Mouse (Mus musculus) cerebellum, adult 2 months (tissue): ENCODE measurements around the gene Gm13941. TPM values are rescaled to one million over a fixed set of nuclear protein-coding genes. Genes with fewer than 3 reads are reported as not detected.

Experiments
- DNase-seq, 2 experiments: peaks; one replicate each; pipeline ENCODE4 v3.0.0; 2021
- H3K27ac ChIP-seq: fragments of 200-500 bp; 2 replicates; pipeline ENCODE4 v1.5.1; 2012; ENCODE audit warnings: low read length, control low read depth, inconsistent platforms; ENCODE audit not compliant: insufficient read depth
- H3K27me3 ChIP-seq: fragments of 200-500 bp; 2 replicates; pipeline ENCODE4 v1.6.1; 2012; ENCODE audit warnings: inconsistent platforms, mild to moderate bottlenecking, low read length, moderate library complexity; ENCODE audit not compliant: control insufficient read depth, insufficient read depth
- H3K4me1 ChIP-seq: fragments of 200-500 bp; 2 replicates; pipeline ENCODE4 v1.6.1; 2011; ENCODE audit warnings: low read length; ENCODE audit not compliant: control insufficient read depth, insufficient read depth
- H3K4me3 ChIP-seq: fragments of 200-500 bp; replicated peaks from 2 replicates; pipeline ENCODE3; 2011; ENCODE audit warnings: mild to moderate bottlenecking, low read depth, low read length, control low read depth; ENCODE audit not compliant: insufficient read depth
- CTCF ChIP-seq: fragments of 200-500 bp; IDR thresholded peaks from 2 replicates; pipeline ENCODE4 v1.5.1; 2011; ENCODE audit warnings: low read depth, mild to moderate bottlenecking, control low read depth, low read length, moderate library complexity, borderline replicate concordance; ENCODE audit not compliant: insufficient read depth
- POLR2A ChIP-seq: fragments of 200-500 bp; IDR thresholded peaks from 2 replicates; pipeline ENCODE4 v1.6.1; 2011; ENCODE audit warnings: low read length, control low read depth, borderline replicate concordance; ENCODE audit not compliant: insufficient read depth
- WGBS: fragments of 180-500 bp; shearing (Covaris S2); methylation state at CpG from one replicate; pipeline ENCODE4 v1.1.7; 2018; 5-methylcytosine and 5-hydroxymethylcytosine counted together
- polyA plus RNA-seq: library from polyadenylated mRNA; depleted of rRNA; stranded (reverse); fragments of >200 nt; gene quantifications from 2 replicates; pipeline ENCODE4 v1.2.3, GENCODE M21; 2012; rRNA removed

Gene Gm13941
- not detected in 2 replicates for polyA plus RNA-seq

- H3K4me3 ChIP-seq = no peak within 1 kb of the TSS
- H3K27ac ChIP-seq = no peak within 1 kb of the TSS
- no peak for DNase-seq
- H3K27me3 ChIP-seq = no peaks in the 10 kb centered on the region
- no peak for TF ChIP-seq POLR2A
- no peak for TF ChIP-seq CTCF
- H3K4me1 ChIP-seq = no peaks in the 10 kb centered on the region
Measured at GRCm38 (mm10) chr2:111105882-111106281, at the start of gene Gm13941. Gene Gm13941 (minus strand): TSS chr2:111105982.

- 54% methylated on average over 2 of the region's 2 CpGs for WGBS
- Histone ChIP-seq H3K4me1 (no peaks in the 10 kb centered on the region), H3K27ac (no peak within 1 kb of the TSS), H3K27me3 (no peaks in the 10 kb centered on the region), H3K4me3 (no peak within 1 kb of the TSS)
- DNase-seq = no peak
- TF ChIP-seq POLR2A = no peak
- no peak for TF ChIP-seq CTCF
Measured at GRCm38 (mm10) chr2:111152836-111153235, 47.1 kb upstream of the Gm13941 start, which contains the start of gene Gm15130. Gene Gm15130 (minus strand): TSS chr2:111152936.

DNA sequence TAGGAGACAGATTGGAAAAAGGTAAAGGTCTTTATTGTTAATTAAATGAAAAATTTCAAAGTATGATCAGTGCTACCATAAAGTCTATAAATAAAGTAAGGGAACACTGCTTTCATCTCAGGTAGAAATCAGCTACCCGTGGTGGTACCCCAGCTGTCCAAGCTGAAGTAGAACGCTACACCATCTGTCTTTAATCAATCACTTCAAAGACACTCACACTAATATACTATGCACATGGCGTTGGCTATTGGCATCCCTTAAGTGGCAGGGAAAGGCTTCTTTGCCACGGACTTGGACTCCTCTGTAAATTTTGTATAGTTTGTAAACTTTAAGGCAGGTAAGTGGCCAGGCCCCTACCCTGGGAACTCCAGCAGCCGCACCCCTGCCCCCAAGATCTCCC, 30.0 kb upstream of the Gm13941 start:
- Histone ChIP-seq H3K27ac (no peak overlapping the region), H3K4me3 (no peak overlapping the region), H3K4me1 (no peaks in the 10 kb centered on the region), H3K27me3 (no peaks in the 10 kb centered on the region)
- WGBS = 63% methylated on average over 5 of the region's 5 CpGs
- no peak for DNase-seq
- TF ChIP-seq CTCF = no peak
- TF ChIP-seq POLR2A = no peak

DNA sequence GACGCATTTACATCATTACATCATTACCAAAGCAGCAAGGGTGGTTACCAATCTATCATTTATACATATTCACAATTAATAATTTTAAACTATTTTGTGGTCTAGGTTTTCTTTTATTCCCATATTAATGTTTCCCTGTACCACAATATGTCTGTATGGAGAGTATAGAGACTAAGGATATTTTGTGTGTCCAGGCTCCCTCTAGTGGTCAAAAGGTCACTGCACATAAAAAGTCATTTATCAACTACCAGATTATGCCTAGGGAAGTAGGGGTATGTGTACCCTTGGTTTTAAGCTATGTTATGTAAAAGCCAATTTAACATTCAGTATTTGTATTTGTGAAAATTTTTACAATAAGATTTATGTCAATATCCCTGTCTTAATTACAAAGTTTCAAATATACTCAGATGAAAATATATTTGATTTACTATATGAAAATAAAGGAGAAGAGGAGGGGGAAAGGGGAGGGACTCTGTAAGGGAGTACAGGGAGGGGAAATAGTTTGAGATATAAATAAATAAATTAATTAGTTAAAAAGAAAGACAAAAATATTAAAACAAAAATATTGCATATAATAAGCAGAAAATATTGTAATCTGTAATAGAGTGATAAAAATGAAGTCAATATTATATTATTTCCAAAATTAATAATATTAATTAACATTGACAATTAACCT, 47.1 kb downstream of the Gm13941 start:
- no peak overlapping the region for H3K4me3 ChIP-seq
- no peak for TF ChIP-seq POLR2A
- TF ChIP-seq CTCF = peak; percentile 12; the same call in 1 of the 2 replicates
- H3K4me1 ChIP-seq = no peaks in the 10 kb centered on the region
- 98% methylated on average over 1 of the region's 1 CpGs for WGBS
- no peak overlapping the region for H3K27ac ChIP-seq
- H3K27me3 ChIP-seq = no peaks in the 10 kb centered on the region
- peak in 1 of 2 experiments; percentile 39 for DNase-seq

Other genes starting within 250 kb of the Gm13941 start
- 12.1 and 13.8 TPM in 2 replicates for gene Ano3, start 155.1 kb downstream of the Gm13941 start, polyA plus RNA-seq
- gene Gm15130, start 47.0 kb upstream of the Gm13941 start, polyA plus RNA-seq = not detected in 2 replicates
- gene 4930430A15Rik, start 123.6 kb upstream of the Gm13941 start, polyA plus RNA-seq = not detected in 2 replicates
- gene Olfr1275, start 129.3 kb upstream of the Gm13941 start, polyA plus RNA-seq = not detected in 2 replicates
- 0.03 TPM in 1 of 2 replicates, not detected in the other for gene Olfr1276, start 148.5 kb upstream of the Gm13941 start, polyA plus RNA-seq
- not detected in 2 replicates for gene Olfr1277, start 168.1 kb upstream of the Gm13941 start, polyA plus RNA-seq
- gene Olfr1278, start 184.2 kb upstream of the Gm13941 start, polyA plus RNA-seq = not detected in 2 replicates
- not detected in 2 replicates for gene Olfr1279, start 194.7 kb upstream of the Gm13941 start, polyA plus RNA-seq
- gene Olfr1280, start 208.0 kb upstream of the Gm13941 start, polyA plus RNA-seq = not detected in 2 replicates
- gene Olfr1281, start 220.5 kb upstream of the Gm13941 start, polyA plus RNA-seq = not detected in 2 replicates
- gene Olfr1282, start 230.1 kb upstream of the Gm13941 start, polyA plus RNA-seq = not detected in 2 replicates